Mouse (Mus musculus): ENCODE measurements around the gene Amh. TPM values are rescaled to one million over a fixed set of nuclear protein-coding genes. Genes with fewer than 3 reads are reported as not detected.

Gene Amh
- polyA plus RNA-seq (2017; shearing (Covaris generic)) = under 1 TPM in 1 of 2 experiments, not detected in 1; 0.33 TPM

DNA sequence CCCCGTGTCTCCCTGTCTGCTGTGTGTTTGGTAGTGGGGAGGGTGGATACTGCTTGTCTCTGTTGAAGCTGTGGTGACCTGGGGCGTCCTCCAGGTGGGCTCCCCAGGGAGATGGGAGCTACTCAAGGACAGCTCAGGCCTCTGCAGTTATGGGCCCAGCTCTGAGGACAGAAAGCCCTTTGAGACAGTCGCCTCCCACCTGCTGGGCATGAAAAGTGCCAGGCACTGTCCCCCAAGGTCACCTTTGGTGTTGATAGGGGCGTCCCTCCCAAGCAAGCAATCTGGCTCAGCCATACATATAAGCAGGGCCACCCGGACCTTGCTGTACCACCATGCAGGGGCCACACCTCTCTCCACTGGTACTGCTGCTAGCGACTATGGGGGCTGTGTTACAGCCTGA lies at the start of gene Amh:
Gene Amh, plus strand, starts transcription at position 328 of the 400 bp plus-strand sequence.

DNA sequence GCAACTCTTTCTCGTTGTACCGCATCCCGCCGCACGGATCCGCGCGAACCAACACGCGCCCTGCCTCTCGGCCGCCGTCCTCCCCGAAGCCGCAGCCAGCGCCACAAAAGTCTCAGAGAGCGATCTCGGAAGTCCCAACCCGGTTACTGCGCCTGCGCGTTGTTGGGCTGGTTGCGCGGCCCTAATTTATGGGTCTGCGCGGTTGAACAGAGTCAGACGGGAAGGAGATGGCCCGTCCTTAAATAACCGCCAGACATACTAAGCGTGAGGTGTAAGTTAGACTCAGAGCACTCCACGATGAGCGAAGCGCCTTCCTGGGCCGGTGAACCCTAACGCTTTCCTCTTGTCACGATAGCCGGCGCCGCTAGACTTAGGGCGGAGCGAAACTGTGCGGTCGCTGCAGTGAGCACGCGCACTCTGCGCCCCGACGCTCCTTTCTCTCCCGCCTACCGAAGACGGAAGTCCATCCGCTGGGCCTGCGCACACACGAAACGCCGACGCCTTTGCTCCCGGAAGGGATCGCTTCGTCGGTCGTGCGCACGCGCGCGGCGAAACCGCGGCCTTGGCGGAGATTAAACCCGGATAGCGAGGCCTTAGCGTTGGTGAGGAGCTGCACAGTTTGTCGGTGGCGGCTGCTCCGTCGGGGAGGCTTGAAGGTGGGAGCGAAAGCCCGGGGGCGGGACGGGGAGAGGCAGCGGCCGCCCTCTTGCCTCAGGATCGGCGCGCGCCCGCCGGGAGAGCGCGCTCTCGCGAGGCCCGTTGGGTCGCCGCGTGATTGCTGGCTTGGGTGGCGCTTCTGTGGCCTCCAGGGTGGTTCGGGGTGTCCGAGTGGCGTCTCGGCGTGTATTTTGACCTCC lies 6.7 kb upstream of the Amh start, which contains the start of the genes Sf3a2 and Plekhj1:
Gene Sf3a2, plus strand, starts transcription at position 49 of the 857 bp plus-strand sequence.
Gene Plekhj1, minus strand, starts transcription at position 477 of the 857 bp plus-strand sequence.

DNA sequence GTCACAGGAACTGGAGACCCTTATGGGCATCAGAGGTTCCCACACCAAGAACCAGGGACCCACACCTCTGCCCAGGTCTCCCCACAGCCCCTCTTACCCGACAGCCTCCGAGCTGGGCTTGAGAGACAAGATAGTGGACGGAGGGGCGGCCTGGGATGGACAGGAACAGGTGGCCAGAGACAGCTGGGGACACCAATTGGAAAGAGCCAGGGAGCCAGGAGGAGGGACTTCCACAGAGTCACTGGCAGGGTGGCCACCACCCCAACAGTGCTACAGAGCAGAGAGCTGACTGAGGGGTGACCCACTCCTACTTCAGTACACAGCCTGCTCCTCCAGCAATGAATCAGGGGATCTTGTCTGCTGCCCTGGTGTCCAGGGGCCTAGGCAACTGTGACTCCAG lies 8.3 kb downstream of the Amh start, which contains the start of gene Jsrp1:
Gene Jsrp1, minus strand, starts transcription at position 133 of the 400 bp plus-strand sequence.

DNA sequence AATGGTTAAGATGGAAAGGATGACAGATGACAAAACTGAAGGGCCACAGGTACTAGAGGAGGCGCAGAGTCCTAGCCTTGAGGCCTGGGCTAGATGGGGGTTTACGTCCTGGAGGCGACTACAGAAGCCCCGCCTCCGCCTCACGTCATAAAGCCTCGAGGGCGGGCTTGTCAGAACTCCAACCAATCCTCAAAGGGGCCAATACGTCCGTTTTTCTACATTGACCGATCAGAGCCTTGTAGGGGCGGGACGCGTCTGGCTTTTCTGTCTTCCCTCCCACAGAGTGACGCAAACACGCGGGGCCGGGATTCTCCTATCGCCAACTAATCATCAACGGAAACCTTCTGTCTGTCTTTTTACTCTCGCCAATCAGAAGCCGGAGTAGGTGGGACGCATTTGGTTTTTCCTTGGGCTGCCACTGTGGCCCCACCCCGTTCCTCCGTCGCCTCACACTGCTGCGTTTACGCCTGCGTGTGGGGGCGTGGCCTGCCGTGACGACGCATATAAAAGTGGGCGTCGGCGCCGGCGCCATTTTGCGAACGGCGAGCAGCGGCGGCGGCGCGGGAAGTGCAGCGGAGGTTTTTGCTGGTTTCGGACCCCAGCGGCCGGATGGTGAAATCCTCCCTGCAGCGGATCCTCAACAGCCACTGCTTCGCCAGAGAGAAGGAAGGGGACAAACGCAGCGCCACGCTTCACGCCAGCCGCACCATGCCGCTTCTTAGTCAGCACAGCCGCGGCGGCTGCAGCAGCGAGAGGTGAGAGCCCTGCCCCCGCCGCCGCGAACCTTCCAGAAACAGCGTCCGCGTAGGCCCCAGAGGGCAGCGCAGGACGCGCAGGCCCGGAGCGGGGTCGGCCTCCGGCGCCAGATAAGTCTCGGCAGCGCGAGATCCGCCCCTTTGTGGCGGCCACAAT lies 21.4 kb downstream of the Amh start, which contains the start of gene Oaz1:
Gene Oaz1, plus strand, starts transcription at position 506 of the 912 bp plus-strand sequence.

DNA sequence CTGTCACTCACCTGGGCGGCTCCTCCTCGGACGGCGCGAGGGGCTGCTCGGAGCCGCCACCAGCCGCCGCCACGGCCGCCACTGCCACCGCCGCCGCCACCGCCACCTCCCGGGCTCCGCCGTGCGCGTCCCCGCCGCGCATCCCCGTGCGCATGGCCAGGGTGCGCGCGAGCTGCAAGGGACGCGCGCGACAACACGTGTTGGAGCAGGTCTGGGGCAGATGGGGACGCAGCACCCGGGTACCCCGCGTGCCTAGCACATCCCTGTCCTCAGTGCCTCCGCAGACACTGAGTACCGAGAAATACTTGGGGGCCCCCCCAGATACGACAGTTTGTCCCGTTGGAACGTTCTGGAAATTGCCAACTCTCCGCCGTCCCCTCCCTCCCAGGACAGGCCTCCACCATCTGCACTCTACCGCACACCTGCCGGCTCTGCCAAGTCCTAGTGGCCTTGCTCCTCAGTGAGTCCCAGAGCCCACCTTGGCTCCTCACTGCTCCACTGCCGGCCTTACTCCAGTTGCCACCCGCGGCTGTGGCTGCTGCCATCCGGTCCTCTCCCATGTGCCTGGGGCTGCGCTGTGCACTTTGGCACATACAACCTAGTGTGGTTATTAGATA lies 39.0 kb downstream of the Amh start, which contains the start of gene Lingo3:
Gene Lingo3, minus strand, starts transcription at position 109 of the 617 bp plus-strand sequence.

DNA sequence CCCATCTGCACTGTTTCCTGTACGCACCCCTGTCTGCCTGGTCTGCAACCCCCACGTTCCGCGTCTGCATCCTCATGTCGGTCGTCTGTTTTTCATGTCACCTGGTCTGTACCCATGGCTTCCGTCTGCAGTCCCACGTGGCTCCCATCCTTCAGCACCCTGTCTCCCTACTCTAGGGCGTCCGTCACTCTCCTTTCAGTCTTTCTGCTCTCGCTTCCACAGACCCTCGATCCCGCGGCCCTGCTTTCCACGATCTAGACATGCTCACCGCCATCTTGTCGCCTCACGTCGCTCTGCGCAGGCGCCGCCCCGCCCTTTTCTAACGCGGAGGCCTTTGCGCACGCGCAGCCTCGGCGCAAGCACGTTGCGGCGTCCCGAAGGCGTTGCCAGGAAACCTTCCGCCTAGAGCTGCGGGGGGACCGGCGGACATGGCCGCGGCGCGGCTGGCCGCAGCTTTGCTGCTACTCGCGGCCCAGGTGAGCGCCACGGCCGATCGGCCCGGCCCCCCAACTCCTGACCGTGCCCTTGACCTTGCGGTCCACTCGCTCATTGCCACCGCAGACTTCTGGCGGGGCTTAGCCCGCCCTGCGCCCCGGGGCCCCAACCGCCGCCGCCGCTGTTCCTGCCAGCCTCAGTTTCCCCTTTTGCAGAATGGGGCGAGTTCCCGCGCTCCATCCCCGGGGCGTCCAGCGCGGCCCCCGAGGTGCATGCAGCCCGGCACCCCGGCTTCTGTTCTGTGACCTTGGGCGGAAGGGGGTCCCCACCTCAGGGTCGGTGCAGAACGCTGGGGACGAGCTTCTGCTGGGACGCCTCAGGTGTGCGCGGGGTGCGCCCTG lies 50.1 kb downstream of the Amh start, which contains the start of the genes Lsm7 and Sppl2b:
Gene Lsm7, minus strand, starts transcription at position 297 of the 836 bp plus-strand sequence.
Gene Sppl2b, plus strand, starts transcription at position 363 of the 836 bp plus-strand sequence.

Other genes with a start within 250 kb of the Amh start
- 10 to 100 TPM; 49.1 to 59.0 TPM for gene Rexo1, start 243.7 kb upstream of the Amh start, polyA plus RNA-seq (2017; shearing (Covaris generic))
- gene Klf16, start 227.9 kb upstream of the Amh start, polyA plus RNA-seq (2017; shearing (Covaris generic)) = 10 to 100 TPM in 1 of 2 experiments, 1 to 10 TPM in 1; 9.0 to 14.4 TPM
- gene Abhd17a, start 214.9 kb upstream of the Amh start, polyA plus RNA-seq (2017; shearing (Covaris generic)) = 100 to 1,000 TPM; 142 to 155 TPM
- gene Scamp4, start 202.4 kb upstream of the Amh start, polyA plus RNA-seq (2017; shearing (Covaris generic)) = 100 to 1,000 TPM; 108 to 122 TPM
- gene Adat3, start 202.4 kb upstream of the Amh start, polyA plus RNA-seq (2017; shearing (Covaris generic)) = 1 to 10 TPM; 5.9 to 9.2 TPM
- 10 to 100 TPM in 1 of 2 experiments, 1 to 10 TPM in 1; 7.1 to 12.4 TPM for gene Gm49322, start 199.2 kb upstream of the Amh start, polyA plus RNA-seq (2017; shearing (Covaris generic))
- gene Csnk1g2, start 182.4 kb upstream of the Amh start, polyA plus RNA-seq (2017; shearing (Covaris generic)) = 100 to 1,000 TPM; 291 to 363 TPM
- gene Btbd2, start 148.2 kb upstream of the Amh start, polyA plus RNA-seq (2017; shearing (Covaris generic)) = 10 to 100 TPM; 31.9 to 36.5 TPM
- 100 to 1,000 TPM; 166 to 167 TPM for gene Mknk2, start 127.1 kb upstream of the Amh start, polyA plus RNA-seq (2017; shearing (Covaris generic))
- 100 to 1,000 TPM; 283 to 285 TPM for gene Mob3a, start 103.3 kb upstream of the Amh start, polyA plus RNA-seq (2017; shearing (Covaris generic))
- gene Izumo4, start 103.1 kb upstream of the Amh start, polyA plus RNA-seq (2017; shearing (Covaris generic)) = 100 to 1,000 TPM; 131 to 176 TPM
- 10 to 100 TPM; 72.7 to 75.1 TPM for gene Ap3d1, start 63.0 kb upstream of the Amh start, polyA plus RNA-seq (2017; shearing (Covaris generic))
- 10 to 100 TPM; 14.5 to 16.0 TPM for gene Dot1l, start 50.0 kb upstream of the Amh start, polyA plus RNA-seq (2017; shearing (Covaris generic))
- 10 to 100 TPM; 70.1 to 83.3 TPM for gene Sf3a2, start 7.0 kb upstream of the Amh start, polyA plus RNA-seq (2017; shearing (Covaris generic))
- 100 to 1,000 TPM; 257 to 326 TPM for gene Plekhj1, start 6.6 kb upstream of the Amh start, polyA plus RNA-seq (2017; shearing (Covaris generic))
- gene Jsrp1, start 8.3 kb downstream of the Amh start, polyA plus RNA-seq (2017; shearing (Covaris generic)) = 1 to 10 TPM in 1 of 2 experiments, not detected in 1; 1.4 TPM
- gene Oaz1, start 21.4 kb downstream of the Amh start, polyA plus RNA-seq (2017; shearing (Covaris generic)) = 1,000 to 10,000 TPM; 1,795 to 1,959 TPM
- gene Lingo3, start 38.8 kb downstream of the Amh start, polyA plus RNA-seq (2017; shearing (Covaris generic)) = under 1 TPM; 0.14 to 0.66 TPM
- gene Lsm7, start 50.0 kb downstream of the Amh start, polyA plus RNA-seq (2017; shearing (Covaris generic)) = 100 to 1,000 TPM; 146 to 150 TPM
- 10 to 100 TPM; 30.1 to 44.5 TPM for gene Sppl2b, start 50.0 kb downstream of the Amh start, polyA plus RNA-seq (2017; shearing (Covaris generic))
- under 1 TPM; 0.07 to 0.61 TPM for gene Tmprss9, start 66.6 kb downstream of the Amh start, polyA plus RNA-seq (2017; shearing (Covaris generic))
- 100 to 1,000 TPM; 183 to 221 TPM for gene Timm13, start 95.7 kb downstream of the Amh start, polyA plus RNA-seq (2017; shearing (Covaris generic))
- gene Lmnb2, start 113.0 kb downstream of the Amh start, polyA plus RNA-seq (2017; shearing (Covaris generic)) = 10 to 100 TPM; 17.1 to 18.9 TPM
- gene Gadd45b, start 124.8 kb downstream of the Amh start, polyA plus RNA-seq (2017; shearing (Covaris generic)) = 10 to 100 TPM; 36.4 to 91.4 TPM
- under 1 TPM in 1 of 2 experiments, not detected in 1; 0.66 TPM for gene Gng7, start 209.7 kb downstream of the Amh start, polyA plus RNA-seq (2017; shearing (Covaris generic))
- 1 to 10 TPM in 1 of 2 experiments, under 1 TPM in 1; 0.36 to 2.3 TPM for gene Diras1, start 220.4 kb downstream of the Amh start, polyA plus RNA-seq (2017; shearing (Covaris generic))
- gene Slc39a3, start 232.2 kb downstream of the Amh start, polyA plus RNA-seq (2017; shearing (Covaris generic)) = 10 to 100 TPM; 13.2 to 17.6 TPM

All from inflammation-experienced regulatory T-cells (primary cell).